Mouse (Mus musculus) kidney, adult 2 months (tissue): ENCODE measurements at regions not wholly inside any gene's neighbourhood (a gene's known extent, or its start where the extent isn't known, plus 50 kb on each side); places are given as distances from the start of the nearest gene placed in this dataset.

Source experiments
- CTCF ChIP-seq: fragments of 200-500 bp; conservative IDR thresholded peaks from 2 replicates; pipeline ENCODE4 v1.5.1; 2011; ENCODE audit warnings: low read depth, mild to moderate bottlenecking, control low read depth, low read length, moderate library complexity, mixed read lengths; ENCODE audit not compliant: insufficient read depth, insufficient read length
- POLR2A ChIP-seq: fragments of 200-500 bp; IDR thresholded peaks from one replicate; pipeline ENCODE4 v1.6.1; 2011; ENCODE audit warnings: low read depth, low read length, control low read depth

DNA sequence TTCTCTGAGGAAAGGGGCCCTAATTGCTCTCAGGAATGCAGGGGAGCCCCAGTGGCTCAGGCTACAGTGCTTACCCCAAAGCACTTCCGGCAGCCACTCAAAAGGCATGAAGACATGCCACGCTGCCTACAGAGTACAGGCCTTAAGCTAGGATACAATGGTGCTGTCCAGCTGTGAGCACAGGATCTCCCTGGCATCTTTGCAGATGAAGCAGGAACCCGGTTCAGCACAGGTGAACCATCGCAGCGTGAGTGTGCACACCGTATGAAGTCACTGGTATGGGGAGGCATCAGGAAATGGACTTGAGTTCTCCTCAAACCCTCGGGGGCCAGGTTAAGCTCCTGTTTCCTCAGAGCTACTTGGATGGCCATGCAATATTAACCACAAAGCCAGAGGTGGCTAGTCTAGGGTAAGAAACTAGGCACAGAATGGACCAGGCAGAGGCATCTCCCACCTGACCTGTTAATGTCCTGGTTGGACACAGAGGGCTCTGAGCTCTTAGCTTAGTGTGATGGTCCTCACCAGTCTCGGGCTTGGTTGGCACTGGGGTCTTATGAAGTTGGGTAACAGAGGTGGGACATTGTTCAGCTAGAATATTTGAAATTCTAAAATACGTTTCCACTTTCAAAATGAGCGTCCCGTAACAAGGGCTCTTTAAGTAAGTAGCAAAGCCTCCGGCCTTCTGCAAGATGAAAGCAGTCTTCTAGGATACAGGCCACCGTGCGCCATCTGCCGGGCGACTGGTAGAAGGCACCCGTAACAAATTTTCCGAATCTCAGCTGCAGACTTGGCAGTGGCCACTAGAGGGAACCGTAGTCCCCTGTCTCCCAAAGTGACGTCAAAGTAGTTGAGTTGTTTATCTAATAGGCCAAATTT lies 77.7 kb upstream of the Gm14444 start:
- TF ChIP-seq CTCF (peak; percentile 96), POLR2A (no peak)
